Mouse (Mus musculus) stomach, postnatal 0 days (tissue): ENCODE data around the gene Tdrkh.

ENCODE experiments used
- CTCF ChIP-seq: IDR thresholded peaks from 2 replicates; pipeline ENCODE4 v1.5.1; 2016; ENCODE audit warnings: antibody characterized with exemption, low read depth, mild to moderate bottlenecking, moderate library complexity
- EP300 ChIP-seq: optimal IDR thresholded peaks from 2 replicates; pipeline ENCODE3; 2016; ENCODE audit warnings: antibody characterized with exemption

DNA sequence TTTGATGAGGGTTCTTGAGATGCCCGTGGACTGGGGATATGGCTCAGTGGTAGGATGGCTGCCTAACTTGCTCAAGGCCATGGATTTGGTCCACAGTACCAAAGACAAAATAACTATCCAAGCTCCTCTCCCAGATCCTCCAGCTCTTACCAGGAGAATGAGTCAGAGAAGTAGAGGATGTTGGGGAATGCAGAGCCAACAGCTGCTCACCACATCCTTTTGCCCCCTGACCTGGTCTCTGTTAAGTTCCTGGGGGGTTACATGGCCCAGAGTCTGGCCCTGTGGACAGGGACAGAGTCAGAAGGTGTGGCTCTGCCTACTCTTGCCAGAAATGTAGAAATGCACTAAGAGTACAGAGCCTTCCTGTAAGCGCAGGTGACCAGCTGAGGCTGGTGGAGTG lies 46.8 kb downstream of the Tdrkh start:
- no peak for TF ChIP-seq CTCF
- no peak for TF ChIP-seq EP300
